Mouse (Mus musculus) myocyte (in vitro differentiated cells): Measurements from ENCODE around the gene Atad3a.

Experiments
- CEBPB ChIP-seq: IDR thresholded peaks from 2 replicates; pipeline ENCODE4 v1.6.1; 2011; ENCODE audit warnings: mild to moderate bottlenecking, moderate library complexity; ENCODE audit not compliant: poor library complexity, insufficient read depth, severe bottlenecking
- MAX ChIP-seq: IDR thresholded peaks from one replicate; pipeline ENCODE4 v1.6.1; 2011; ENCODE audit warnings: low read depth, mild to moderate bottlenecking, control low read depth
- MYOD1 ChIP-seq, 3 experiments: IDR thresholded peaks; one replicate each; pipeline ENCODE4 v1.6.1; 2011; ENCODE audit warnings: control low read depth in 2 of 3, low read depth in 2 of 3, mild to moderate bottlenecking in 2 of 3, moderate library complexity in 1 of 3; ENCODE audit not compliant: insufficient read length in 2 of 3, control insufficient read depth in 1 of 3
- MYOG ChIP-seq, 3 experiments: IDR thresholded peaks; one replicate each; pipeline ENCODE4 v1.6.1; 2011; ENCODE audit warnings: control low read depth in 2 of 3, low read depth in 2 of 3, mild to moderate bottlenecking in 2 of 3; ENCODE audit not compliant: insufficient read length in 2 of 3, control insufficient read depth in 1 of 3, insufficient read depth in 1 of 3
- POLR2A ChIP-seq: IDR thresholded peaks from one replicate; pipeline ENCODE4 v1.6.1; 2011; ENCODE audit warnings: low read depth, mild to moderate bottlenecking, control low read depth, moderate library complexity; ENCODE audit not compliant: insufficient read length
- POLR2AphosphoS2 ChIP-seq: IDR thresholded peaks from one replicate; pipeline ENCODE4 v1.6.1; 2011; ENCODE audit warnings: low read depth, control low read depth; ENCODE audit not compliant: insufficient read length
- USF1 ChIP-seq: IDR thresholded peaks from one replicate; pipeline ENCODE4 v1.6.1; 2011; ENCODE audit warnings: low read depth, mild to moderate bottlenecking, control low read depth, moderate library complexity

- TF ChIP-seq POLR2A (no peak), MAX (no peak), POLR2AphosphoS2 (no peak), MYOD1 (IDR thresholded peaks at IDR 0.05; ENCODE audit: control insufficient read depth in 1 of 3, insufficient read length in 2 of 3, low read depth in 2 of 3) (no peak), USF1 (no peak), CEBPB (no peak), MYOG (IDR thresholded peaks at IDR 0.05; ENCODE audit: control insufficient read depth in 1 of 3, insufficient read depth in 1 of 3, insufficient read length in 2 of 3, low read depth in 2 of 3) (no peak)
These were observed 3.9 kb downstream of the Atad3a start for GRCm38 (mm10) chr4:155757011-155757410.
